Mouse (Mus musculus): ENCODE results near the gene Myzap.
A peak's percentile ranks its signal among the peaks of the same experiment; 100 is the strongest.

Gene Myzap

DNA sequence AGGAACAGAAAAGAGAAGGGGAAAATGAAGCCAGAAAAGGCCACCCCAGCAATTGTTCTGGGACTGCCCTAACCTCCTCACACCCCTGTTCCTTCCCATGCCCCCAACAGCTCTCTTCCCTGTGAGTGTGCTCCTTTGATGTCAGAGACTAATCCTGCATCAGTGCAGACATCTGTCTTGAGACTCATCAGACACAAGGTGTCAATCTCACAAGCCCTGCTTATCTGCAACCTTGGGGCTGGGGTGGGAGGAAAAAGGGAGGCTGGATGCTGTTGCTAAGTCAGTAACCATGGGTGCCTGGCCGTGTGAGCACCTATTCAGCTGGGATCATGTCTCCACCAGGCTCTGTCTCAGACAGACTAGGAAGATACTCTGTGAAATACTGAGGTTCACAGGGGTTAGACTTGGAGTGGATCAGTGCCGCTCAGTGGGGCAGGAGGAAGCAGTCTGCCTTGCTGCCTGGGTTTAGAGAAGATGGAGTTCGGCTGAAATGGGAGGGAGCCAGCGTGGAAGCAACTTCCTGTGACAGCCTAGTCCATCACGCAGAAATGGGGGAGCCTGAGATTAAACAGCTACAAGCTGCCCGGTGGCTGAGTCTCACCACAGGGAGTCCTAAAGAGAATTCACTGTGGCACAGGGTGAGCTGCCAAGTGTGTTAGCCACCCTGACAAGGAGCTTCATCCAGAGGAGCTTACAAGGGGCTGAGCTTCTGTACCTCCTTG, 12.9 kb upstream of the Myzap start:
- DNase-seq (ENCODE audit: inconsistent age in 2 of 2, low spot score in 1 of 2), result no peak

DNA sequence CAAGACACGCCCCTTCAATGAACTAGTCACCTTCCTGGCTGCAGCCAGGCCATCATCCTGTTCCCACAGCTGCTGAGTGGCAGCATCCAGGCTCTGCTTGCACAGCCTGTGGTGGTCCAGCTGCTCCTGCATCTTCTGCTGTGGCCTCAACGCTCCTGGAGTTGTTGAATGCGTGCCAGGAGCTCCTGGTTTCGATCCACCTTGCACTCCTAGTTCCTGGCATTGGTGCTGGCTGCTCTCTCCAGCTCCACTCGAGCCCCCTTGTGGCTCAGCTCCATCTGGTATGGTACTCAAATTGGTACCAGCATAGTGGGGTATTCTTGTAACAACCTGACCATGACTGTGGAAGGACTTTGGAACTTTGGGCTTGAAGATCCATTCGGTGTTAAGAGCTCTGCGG, 7.7 kb upstream of the Myzap start:
- no peak for DNase-seq (ENCODE audit: inconsistent age in 2 of 2, low spot score in 1 of 2)

GRCm38 (mm10) chr9:71596888-71597287, 4.7 kb upstream of the Myzap start:
- DNase-seq (ENCODE audit: inconsistent age in 2 of 2, low spot score in 1 of 2), result no peak

DNA sequence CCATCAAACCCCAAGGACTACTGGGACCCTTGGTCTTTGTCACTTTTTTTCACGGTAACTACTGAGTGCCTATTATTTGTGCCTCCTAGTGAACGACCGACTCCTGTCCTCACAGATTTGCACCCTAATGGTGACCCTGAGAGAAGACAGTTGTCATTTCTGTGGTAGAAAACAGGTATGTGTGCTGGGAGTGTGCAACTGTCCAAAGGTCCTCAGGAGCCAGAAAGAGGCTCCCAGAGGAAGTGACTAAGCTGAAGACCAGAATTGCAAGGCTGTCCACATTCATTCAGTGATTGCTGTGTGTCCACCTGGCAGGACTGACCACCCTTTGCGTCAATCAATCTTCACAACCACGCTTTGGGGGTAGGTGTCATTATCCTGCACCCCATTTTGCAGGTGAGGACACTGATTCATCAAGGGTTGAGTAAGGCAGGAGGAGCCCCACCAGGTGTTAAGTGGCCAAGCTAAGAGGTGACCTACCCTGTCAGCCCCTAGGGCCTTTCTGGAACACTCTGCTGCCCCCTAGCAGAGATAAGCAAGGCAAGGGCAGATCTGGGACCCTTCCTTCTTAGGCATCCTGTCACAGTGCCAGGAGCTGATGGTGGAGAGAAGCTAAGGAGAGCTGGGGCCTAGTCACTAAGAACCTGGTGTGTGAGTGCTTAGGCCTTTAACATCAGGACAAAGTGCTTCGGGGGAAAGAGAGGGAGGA, 571 bp upstream of the Myzap start:
- DNase-seq (ENCODE audit: inconsistent age in 2 of 2, low spot score in 1 of 2), result no peak

GRCm38 (mm10) chr9:71591106-71591505, 1.1 kb downstream of the Myzap start:
- DNase-seq (ENCODE audit: inconsistent age in 2 of 2, low spot score in 1 of 2), result no peak

- DNase-seq (ENCODE audit: inconsistent age in 2 of 2, low spot score in 1 of 2), result peak; percentile 23 to 64
Measured at GRCm38 (mm10) chr9:71589771-71590170, 2.4 kb downstream of the Myzap start.

DNA sequence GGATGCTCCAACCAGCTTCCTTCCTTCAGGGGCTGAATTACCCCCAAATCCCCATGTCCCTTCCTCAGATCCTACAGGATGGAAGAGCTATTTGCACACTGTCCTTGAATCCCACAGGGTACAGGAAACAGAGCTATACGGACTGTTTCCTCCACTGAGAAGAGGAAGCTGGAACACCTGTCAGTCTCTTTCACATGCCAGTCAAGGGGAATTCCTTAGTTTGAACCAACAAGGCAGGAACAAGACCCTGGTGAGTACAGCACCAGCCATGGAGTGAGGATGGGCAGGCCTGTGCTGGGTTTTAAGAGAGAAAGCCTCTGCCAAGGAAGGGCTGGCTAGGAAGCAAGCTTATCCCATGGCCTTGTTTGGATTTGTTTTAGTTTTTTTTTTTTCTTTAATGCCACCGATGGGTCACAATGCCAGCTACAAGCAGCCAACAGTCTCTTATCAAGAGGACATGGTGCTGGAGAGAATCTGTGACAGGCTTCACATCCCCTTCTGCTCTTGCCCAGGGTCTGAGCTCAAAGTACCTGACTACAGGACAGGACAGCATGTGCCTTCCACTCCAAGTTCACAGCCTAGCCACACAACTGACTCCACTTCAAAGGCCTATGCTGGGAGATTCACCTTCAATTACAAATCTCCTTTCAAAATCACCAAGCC, 3.1 kb downstream of the Myzap start:
- peak; percentile 48 to 68 for DNase-seq (ENCODE audit: inconsistent age in 2 of 2, low spot score in 1 of 2)

DNA sequence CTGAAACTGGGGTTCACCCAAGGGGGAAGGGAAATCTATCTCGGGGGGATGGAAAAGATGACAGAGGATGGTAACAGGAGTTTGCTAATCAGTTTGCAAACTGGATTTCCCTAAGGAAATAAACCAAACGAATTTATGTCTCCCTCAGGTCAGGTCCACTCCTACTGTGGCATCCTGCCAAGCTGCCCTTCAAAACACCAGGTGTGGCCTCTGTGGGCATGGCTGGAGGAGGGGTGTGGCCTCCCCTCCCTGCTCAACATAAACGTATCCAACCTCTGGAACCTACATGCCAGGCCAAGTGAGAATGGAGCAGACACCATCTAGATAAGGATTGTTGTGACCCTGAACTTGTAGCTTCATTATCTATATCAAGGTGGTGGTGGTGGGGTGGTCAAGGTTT, 5.8 kb downstream of the Myzap start:
- DNase-seq (ENCODE audit: inconsistent age in 2 of 2, low spot score in 1 of 2), result no peak

DNA sequence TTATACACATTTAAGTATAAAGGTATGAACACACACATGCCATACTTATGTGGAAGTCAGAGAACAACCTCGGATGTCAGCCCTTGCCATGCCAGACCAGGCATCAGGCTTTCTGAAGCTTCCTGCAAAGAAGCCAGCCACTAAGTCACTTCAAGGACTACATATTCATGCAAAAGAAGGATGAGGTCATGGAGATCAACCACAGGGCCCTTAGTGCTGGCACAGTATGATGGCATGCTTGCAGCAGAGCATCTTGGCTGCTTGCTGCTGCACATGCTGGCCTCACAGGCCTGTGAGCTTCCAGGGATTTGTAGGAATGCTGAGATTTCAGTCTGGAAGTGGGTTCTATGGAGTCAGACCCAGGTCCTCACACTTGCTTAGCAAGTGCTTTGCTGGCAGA, 9.4 kb downstream of the Myzap start:
- DNase-seq (ENCODE audit: inconsistent age in 2 of 2, low spot score in 1 of 2), result peak; percentile 47 to 74

- no peak for DNase-seq (ENCODE audit: inconsistent age in 2 of 2, low spot score in 1 of 2)
Measured at GRCm38 (mm10) chr9:71578896-71579564, 13.1 kb downstream of the Myzap start.

GRCm38 (mm10) chr9:71574440-71574839, 17.7 kb downstream of the Myzap start:
- peak in 1 of 2 experiments; percentile 62 for DNase-seq (ENCODE audit: inconsistent age in 2 of 2, low spot score in 1 of 2)

DNA sequence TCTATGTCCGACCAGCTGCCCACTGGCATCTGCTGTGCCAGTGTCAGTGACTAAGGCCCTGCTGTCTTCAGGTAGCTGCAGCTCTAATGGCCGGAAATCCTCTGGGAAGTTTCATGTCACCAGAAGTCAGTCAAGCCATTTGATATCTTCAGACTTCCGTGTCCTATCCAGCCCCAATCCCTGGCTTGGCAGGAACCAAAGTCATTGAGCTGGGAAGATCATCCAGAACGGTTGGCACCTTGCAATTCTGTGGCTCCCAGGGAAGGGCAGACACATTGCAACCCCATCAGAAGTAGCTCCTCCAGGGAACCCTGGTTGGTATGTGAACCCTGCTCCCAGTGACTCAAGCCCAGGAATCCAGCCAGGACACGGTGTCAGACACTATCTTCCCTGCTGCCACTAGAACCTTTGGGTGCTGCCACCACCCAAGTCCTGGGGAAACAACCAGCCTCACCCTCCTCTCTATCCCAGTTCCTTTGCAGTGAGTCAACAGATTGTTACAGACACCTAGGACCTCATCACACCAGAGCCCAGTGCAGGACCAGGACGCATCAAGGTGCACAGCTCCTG, 18.3 kb downstream of the Myzap start:
- DNase-seq (ENCODE audit: inconsistent age in 2 of 2, low spot score in 1 of 2), result peak; percentile 57 to 78

DNA sequence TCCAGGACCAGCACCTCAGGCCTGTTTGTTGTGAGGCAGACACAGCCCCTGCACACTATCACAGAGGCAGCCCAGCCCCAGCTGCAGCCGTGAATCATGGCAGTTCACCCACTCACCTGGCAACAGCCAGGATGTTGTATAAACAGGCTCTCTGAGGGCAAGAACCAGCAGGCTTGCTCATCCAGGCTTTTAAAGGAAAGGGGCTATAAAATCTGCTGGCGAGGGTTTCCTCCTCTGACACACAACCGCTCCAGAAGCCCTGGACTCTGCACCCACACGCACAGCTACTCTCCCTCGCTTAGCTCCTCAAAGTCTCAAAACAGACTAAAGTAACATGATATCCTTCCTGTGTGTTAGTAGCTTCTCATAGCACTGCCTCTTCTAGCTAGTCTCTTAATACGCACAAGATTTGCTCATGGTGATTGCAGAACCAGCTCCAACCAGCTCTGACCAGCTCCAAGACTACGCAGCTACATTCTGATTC, 21.0 kb downstream of the Myzap start:
- DNase-seq (ENCODE audit: inconsistent age in 2 of 2, low spot score in 1 of 2), result no peak

- no peak for DNase-seq (ENCODE audit: inconsistent age in 2 of 2, low spot score in 1 of 2)
Measured at GRCm38 (mm10) chr9:71570170-71570569, 22.0 kb downstream of the Myzap start.

- DNase-seq (ENCODE audit: inconsistent age in 2 of 2, low spot score in 1 of 2), result no peak
Measured at GRCm38 (mm10) chr9:71568323-71568942, 23.7 kb downstream of the Myzap start.

DNA sequence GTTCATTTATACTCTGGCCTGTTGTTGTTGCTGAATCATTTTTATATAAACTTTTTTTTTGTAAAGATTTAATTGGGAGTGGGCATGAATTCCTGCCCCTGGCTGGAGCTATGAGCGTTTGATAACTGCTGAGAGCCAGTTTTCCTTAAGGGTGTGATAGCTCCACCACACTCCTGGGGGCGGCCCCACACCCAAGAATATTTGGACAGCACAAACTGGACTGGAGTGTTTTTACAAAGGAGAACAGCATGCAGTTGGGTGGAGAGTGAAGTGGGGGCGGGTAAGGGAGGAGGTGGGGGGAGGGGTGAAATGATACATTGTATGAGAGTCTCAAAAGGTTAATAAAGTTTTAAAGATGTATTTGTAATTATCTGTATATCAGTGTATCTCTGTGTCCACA, 24.8 kb downstream of the Myzap start:
- no peak for DNase-seq (ENCODE audit: inconsistent age in 2 of 2, low spot score in 1 of 2)

GRCm38 (mm10) chr9:71566763-71567162, 25.4 kb downstream of the Myzap start:
- no peak for DNase-seq (ENCODE audit: inconsistent age in 2 of 2, low spot score in 1 of 2)

- DNase-seq (ENCODE audit: inconsistent age in 2 of 2, low spot score in 1 of 2), result peak; percentile 73 to 77
Measured at GRCm38 (mm10) chr9:71557737-71558136, 34.4 kb downstream of the Myzap start.

DNA sequence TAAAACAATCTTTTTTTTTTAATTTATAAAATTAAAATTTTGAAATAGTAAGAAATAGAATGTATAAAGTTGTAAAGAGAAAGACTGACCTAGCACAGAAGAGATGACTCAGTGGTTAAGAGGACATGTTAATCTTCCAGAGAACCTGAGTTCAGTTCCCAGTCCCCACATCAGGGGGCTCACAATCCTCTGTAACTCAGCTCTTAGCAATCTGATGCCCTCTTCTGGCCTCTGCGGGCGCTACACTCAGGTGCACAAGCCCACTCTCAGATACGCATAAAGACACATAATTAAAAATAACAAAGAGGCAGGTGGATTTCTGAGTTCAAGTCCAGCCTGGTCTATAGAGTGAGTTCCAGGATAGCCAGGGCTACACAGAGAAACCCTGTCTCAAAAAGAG, 38.2 kb downstream of the Myzap start:
- DNase-seq (ENCODE audit: inconsistent age in 2 of 2, low spot score in 1 of 2), result no peak

- peak; percentile 83 to 84 for DNase-seq (ENCODE audit: inconsistent age in 2 of 2, low spot score in 1 of 2)
Measured at GRCm38 (mm10) chr9:71550176-71550575, 42.0 kb downstream of the Myzap start.
